Mouse (Mus musculus): ENCODE data around the gene Elac2.

Elac2 gene

DNA sequence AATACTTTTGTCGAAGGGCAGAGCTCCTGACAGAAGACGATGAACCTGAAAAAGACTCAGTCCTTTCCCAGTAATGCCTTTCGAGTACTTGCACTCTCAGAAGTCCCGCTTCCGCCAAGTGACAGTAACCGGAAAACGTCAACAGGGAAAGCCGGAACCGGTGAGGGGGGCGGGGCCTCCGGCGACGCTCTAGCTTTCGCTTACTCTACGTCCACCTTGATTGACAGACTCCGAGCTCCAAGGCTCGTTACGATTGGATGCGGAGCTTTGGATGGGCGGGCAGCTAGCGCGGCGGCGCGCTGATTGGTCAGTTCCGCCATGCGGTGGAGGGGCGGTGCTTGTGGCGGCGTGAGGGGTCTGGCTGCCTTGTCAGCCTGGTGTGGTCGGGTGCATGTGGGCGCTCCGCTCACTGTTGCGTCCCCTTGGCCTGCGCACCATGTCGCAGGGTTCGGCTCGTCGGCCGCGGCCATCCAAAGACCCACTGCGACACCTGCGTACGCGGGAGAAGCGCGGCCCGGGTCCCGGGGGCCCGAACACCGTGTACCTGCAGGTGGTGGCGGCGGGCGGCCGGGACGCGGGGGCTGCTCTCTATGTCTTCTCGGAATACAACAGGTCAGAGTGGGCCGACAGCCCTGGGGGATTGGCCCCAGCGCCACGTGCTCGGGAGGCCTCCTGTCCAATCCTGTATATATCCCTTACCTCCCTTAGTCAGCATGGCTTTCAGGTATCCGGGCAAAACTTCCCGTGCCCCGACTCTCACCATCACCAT, at the start of gene Elac2:
Gene Elac2, plus strand, starts transcription at position 319 of the 769 bp plus-strand sequence.
- peak; percentile 97 for DNase-seq

DNA sequence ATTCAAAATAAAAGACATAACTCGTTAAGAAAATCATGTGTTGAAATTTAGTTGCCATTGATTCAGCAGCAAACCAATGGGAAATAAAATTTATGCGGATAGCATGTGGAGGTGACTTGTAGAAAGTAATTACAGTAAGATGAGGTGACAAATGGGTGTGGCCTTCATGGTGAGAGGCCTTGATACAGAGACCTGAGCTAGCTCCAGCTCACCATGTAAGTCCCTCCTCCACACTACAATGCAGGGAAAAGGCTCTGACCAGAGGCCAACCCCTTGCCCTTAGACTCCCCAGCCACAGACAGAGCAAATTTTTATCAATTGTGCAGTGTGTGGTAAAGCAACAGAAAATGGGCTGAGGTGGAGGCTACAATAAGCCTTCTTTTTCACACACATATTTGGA, 49.7 kb upstream of the Elac2 start:
- DNase-seq: no peak

DNA sequence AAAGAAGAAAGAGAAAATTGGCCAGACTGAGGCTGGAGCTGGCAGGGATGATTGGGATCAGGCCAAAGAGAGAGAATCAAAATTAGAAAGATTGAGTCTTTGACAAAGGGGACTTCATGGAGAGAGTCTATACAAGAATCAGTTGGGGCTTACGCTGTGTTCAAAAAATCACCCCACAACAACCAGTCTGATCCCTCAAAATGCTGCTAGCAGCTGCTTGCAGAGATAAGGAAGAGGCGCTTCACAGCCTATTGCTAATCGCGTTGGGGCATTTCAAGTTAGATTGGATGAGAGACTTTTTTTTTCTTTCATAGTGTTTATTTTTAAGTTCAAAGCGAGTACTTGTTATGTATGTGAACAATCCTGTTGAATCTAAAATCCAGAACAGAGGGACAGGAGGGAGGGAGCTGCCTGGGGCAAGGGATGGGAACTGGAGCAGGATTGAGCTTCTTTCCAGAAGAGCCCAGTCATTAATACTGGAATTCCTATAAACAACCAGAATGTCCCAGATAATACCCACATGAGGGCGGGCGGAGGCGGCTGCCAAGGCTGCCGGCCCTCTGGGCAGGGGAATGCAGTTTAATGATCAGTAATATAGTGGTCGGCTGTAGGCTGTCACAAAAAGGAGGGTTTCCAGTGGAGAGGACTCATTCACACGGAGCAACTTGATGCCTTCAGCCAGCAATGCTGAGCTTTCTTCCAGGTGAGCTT, 47.6 kb upstream of the Elac2 start:
- no peak for DNase-seq

DNA sequence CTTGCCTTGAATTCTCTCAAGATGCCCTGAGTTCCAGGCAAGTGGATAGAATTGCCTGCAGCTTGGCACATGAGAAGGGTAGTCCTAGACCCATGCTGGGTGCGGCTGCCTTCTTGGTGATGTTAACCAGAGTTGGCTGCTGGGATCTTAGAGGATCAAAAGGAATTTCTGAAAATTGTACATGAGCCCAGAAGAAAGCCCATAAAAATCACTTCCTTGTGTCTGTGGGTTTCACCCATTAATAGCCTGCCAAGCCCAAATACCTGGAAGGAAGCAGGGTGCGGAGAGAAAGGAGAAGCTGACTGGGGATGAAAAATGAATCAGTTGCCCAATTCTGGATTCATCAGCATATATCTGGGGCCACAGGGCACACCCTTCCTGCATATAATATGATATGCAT, 41.6 kb upstream of the Elac2 start:
- no peak for DNase-seq

DNA sequence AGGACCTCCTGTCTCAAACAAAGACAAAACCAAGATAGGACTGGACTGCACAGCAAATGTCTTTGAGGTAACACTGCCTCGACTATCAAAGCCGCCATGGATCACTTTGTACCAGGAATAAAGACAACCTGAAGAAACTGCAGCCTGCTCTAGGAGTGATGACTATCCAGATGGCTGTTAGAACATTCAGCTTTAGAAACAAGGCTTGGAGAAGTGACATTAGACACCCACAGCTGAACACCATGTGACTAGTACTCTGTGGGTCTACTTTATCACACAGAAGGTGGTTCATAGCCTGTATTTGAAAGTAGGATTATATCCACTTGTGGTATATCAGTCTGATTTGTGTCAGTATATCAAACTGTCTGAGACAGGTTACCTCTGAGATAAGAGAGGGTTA, 37.6 kb upstream of the Elac2 start:
- DNase-seq: no peak

DNA sequence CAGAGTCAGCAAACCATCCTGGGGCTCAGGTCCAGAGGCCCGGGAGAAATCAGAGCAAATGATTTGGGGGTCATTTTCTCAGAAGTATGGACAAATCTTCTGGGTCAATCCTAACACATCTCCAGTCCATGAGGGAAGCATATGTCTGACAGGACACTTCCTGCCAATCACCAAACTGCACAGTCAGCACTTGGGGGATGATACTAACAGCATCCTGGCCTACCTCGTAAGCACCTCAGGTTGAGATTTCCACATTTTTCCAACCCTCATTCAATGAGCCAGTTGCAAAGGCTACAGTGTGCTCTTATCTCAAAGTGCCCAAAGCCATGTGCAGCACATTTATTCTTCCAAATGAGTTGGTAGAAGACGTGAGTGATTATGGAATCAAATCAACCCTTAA, 29.1 kb upstream of the Elac2 start:
- DNase-seq: no peak

DNA sequence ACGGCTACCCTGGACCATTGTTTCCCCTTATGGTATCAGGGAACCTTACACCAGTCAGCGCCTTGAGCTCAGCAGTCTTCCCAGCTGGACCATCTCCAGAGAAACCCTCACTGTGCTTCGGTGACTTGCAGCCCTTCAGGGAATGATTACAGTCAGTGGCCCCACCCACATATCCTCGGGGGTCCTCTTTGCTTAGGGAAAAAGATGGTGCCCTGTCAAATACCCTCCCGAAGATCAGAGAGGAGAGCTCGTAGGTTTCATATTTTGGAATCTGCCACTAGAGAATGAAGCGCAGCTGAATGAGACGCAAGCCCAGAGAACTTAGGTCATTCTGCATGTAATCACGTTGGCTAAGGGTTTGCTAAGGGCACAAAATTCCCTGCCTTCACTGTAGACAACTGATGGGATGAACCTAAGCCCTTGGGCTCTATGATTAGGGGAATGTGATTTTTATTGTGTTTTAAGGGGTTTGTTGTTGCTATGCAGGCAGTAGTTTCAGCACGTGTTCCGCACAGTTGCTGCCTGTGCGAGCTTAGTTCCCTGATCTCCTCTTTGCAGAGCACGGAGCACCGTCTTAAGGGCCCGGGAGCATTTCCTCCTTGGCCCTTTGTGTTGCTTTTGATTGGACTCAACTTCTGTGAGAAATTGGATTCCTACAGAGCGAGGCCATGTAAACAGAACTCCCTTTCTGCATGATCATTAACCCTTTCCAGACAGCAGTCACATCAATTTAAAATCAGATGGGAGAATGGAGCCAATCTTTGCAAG, 21.7 kb upstream of the Elac2 start:
- DNase-seq: no peak

DNA sequence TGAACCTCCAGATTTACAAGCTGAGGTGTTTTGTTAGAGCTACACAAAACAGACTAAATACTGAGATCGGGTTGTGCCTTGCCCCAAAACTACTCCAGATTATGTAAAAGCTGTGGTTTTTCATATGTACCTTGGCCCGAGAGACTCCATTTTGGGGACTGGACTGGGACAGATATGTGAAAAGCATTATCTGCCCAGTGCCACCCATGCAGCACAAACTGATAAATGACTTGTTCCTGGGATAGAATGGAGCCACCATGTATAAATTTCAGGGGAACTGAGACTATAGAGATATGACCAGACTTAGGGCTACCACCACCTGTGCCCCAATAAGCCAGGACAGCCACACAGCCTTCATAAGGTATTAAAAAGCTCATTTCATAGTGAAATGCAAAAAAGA, 16.2 kb upstream of the Elac2 start:
- DNase-seq: no peak

DNA sequence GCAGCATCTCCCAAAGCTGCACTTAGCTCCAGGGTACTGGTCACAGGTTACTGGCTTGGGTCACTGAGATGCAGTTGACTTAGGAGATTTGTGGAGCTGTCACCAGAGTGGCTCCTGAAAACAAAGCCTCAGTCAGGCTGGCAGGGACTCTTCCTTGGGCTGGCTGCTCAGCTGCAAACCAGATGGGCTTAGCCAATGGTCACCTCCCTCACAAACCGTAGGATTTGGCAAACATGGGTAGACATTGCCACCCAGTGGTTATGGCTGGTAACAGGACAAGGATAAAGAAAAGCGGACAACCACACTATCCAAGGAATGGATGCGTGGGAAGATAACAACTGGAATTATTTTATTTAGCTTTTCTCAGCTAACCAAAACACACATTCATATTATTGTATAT, 10.3 kb upstream of the Elac2 start:
- peak; percentile 70 for DNase-seq

DNA sequence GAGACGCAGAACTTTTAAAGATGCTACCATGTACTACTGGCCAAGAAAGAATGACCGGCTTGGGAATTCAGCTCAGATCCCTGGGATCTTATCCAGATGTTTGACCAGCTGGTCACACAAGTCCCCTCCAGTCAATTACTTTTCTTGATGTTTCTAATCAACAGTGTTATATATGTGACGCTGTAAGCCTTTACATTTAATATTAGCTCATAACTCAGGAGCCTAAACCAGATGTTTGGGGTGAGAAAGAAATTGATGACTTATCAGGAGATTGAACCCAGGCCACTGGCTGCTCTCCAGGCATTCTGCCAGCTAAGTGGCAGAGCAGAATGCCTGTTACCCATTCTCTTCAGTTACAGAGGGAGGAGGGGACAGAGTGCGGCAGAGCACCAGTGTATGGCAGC, 9.9 kb upstream of the Elac2 start:
- no peak for DNase-seq

DNA sequence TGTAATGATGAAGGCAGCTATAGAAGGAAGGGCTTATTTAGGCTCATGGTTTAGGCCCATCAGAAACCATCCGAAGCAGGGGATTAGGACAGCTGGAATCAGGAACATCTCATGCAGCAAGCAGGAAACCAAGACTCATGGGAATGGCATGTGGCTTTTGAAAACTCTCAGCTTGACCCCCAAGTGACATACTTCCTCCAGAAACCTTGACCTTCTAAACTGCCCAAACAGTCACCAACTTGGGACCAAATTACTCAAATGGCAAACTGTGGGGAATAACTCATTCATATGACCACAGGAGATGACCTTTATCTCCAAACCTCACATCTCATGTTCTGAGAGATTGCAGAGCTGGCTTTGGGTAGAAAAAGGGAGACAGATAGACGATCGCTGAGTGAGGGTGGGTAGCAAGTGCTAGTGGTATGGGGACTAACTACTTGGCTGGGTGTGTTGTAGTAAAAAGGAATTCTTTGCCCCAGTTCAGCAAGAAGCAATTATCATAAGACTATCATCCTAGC, 7.3 kb upstream of the Elac2 start:
- no peak for DNase-seq

DNA sequence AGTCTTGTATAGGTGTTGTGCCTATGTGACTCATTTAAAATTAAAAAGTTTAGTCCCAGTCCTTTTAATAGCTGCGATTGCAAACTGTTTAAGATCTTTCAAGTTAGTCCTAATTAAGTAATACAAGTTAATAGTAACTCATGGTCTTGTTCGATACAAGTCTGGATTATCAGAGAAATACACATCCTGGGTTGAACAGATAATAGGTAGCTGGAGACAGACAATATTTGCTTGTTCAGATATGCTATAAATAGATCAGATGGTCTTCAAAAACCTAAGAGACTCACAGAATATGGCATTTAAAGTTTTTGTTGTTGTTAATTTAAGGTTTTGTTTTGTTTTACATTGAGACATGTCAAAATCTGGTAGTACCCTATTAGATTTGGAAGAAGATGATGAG, 6.4 kb upstream of the Elac2 start:
- DNase-seq: no peak

DNA sequence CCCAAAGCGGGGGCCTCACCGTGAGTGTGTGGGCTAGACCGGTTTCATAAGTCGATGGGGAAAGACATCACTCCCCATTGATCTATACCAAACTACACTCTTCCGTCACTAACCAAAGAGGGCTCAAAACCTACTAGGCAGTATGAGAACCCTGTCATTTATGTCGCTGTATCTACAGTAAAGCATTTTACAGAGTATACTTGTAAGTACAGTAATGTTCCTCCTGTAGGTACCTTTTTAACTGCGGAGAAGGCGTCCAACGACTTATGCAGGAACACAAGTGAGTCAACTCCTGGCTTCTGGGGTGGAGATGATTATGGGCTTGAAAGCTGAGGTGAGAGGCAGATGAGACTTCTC, 629 bp downstream of the Elac2 start:
- no peak for DNase-seq

DNA sequence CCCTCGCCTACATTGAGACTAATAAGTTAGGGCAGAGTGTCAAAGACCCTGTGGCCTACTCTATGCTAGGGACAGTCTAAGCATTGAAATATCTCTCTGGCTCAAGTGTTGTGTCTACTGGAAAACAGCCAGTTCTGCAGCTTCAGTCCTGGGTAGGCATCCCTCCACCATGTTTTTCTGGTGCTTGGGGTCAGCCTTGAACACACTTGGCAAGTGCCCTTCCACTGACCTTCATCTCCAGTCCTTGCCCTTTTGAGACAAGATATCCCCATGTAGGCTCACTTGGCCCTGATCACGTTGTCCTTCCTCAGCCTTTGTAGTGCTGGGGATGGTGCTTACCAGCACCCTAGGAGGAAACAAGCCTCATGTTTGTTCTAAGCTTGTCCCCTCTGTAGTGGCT, 9.7 kb downstream of the Elac2 start:
- no peak for DNase-seq

DNA sequence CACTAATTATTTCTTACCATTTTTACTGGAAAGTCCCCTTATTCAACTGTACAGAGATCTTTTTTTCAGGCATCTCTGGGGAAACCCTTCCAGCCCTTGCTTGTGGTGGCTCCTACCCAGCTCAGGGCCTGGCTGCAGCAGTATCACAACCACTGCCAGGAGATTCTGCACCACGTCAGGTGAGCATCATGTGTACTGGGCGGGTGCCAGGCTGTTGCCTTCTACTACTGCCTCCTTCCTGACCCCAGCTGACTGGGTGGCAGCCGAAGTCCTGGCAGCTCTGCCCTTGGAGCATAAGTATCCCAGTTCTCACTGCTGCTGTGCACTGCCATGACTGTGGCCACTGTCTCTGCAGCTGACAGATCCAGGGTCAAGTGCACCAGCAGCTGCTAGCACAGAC, 19.6 kb downstream of the Elac2 start:
- DNase-seq: no peak

DNA sequence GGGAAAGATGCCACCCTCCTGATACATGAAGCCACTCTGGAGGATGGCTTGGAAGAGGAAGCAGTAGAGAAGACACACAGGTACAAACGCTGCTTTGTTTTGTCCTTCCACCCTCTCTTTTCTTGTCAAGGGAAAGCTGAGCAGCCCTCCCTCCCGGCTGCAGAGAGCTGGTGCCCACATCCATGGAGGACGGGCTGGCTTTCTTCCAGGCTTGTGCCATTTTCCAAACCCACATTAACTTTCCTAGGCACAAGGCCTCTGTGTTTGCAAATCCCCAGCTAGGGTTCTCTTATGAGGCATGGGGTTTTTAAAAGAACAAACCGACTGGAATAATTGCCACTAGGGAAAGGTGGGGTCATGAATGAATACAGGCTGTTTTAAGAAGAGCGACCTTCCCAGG, 20.8 kb downstream of the Elac2 start:
- DNase-seq: no peak

DNA sequence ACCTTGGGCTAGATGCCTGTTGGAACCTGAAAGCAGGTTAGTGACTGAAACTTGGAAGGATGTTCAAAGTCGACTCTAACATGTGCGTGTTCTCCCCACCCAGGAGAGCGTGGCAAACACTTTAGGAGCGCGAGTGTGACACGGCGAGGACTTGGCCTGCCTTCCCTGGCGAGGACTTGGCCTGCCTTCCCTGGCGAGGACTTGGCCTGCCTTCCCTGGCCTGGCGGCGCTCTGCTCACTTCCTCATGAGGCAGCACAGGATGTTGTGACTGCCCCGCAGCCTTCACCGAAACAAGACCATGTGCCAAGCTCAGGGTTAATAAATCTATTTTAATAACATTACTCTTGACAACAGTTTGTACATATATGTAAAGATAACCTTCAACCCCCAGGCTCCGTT, 22.9 kb downstream of the Elac2 start:
- DNase-seq: no peak

DNA sequence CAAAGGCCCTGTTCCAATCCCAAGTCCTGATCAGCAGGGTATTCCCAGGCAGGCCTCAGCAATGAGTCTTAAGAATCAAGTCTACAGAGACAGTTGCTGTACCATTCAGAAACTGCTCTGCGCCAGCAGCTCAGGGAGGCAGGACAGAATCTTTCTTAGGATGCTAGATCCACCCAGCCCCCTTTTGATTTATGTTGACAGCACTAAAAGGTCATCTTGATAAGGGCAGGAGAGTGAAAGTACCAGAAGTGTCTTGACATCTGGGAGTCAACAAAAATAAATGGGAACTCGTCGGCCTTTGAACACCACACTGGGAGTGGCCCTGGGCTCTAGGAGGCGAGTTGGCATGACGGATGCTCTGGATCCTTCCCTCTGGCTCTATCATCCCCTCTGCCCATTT, 24.8 kb downstream of the Elac2 start:
- DNase-seq: no peak

DNA sequence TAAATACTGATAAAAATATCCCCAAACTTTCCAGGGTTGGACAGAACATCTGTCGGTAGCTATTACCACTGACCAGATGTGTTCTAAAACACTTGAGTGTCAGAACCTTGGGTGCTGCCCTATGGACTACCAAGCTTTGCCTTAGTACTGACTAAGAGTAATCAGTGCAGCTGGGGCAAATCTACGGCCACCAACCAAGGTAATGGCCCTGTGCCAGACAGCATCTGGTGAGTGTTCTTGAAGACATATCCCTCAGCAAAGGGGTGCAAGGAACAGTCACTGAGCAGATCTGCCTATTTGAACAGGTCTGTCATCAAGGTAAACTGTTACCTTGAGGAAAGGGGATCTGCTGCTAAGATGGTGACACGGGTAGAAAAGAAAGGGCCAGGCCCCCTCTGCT, 26.0 kb downstream of the Elac2 start:
- DNase-seq: peak; percentile 79

DNA sequence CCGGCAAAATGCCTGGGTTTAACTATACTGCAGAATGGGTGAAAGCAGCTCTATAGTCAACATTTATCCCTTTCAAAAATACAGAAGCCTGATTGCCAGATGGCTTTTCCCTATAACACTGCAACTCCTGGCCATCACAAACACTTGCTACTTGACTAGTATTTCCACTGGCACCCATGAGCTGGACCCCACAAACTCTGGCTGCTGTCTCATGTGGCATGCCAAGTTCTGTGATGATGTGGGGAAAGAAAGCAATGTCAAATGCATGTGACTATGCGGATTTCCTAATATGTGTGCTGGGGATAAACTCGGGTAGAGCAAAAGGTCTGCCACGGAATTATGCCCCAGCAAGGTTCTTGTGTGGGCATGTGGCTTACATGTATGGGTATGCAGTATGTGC, 27.2 kb downstream of the Elac2 start:
- DNase-seq: peak; percentile 38

DNA sequence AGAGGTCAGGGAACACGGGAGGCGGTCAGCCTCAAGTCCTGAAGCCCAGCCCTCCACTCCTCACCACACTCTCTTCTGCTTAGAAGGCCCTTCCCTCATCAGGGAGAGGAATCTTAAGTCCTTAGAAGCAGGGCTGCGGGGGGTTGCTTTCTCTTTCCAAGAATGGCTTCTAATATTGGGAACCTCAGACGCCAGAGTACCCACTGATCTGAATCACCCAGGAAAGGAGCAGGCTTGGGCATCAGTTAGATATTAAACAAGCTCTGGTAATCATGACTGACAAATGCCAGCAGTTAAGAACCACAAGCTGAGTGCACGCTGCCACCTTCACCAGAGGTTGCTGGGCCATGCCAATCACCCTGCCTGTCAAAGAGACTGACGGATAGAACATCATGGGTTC, 35.1 kb downstream of the Elac2 start:
- no peak for DNase-seq

DNA sequence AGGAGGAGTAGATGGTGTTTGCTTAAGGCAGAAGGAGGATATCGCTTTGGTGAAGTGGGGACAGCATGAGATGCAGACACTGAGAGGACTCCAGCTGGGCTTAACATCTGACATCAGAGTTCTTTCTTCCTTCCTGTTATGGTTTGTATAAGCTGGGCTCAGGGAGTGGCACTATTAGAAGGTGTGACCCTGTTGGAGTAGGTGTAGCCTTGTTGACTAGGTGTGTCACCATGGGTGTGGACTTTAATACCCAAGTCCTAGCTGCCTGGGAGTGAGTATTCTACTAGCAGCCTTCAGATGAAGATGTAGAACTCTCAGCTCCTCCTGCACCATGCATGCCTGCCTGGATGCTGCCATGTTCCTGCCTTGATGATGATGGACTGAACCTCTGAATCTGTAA, 37.9 kb downstream of the Elac2 start:
- DNase-seq: no peak

DNA sequence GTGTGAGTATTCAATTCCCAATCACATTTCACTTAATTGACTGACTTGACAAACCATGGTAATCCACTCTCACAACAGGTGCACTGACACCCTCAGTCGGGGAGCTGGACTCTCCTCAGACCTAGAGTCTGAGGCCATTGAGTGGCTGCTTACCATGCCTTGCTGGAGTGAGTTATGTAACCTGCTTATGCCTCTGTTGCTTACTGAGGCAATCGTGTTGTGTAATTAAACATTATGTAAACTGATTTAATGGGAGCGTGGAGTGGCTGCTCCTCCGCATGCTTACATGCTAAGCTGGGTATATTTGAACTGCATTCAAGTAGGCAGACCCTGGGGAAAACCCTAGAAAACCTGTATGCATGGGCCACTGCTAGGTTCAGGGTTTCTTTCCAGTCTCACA, 41.9 kb downstream of the Elac2 start:
- DNase-seq: peak; percentile 75

DNA sequence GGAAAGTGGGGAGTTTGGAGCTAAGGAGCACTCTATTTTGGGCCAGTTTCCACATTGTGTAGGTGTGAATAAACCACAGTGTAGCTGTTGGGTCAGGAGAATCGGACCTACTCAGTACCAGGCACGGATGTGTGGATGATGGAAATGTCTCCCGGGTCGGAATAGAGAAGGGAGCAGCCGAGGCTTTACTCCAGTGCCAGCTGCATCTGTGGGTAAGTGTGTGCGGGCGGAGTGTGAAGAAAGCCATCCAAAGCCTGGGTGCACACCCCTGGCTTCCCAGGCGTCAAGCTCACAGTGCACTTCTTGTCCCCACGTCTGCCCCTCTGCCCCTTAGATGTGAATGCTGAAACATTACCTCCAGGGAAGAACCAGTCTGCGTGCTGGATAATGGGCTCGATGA, 43.9 kb downstream of the Elac2 start:
- no peak for DNase-seq

All from lung, postnatal 36 days (tissue).